Mouse (Mus musculus): ENCODE results near the gene Ptprj. TPM values are rescaled to one million over a fixed set of nuclear protein-coding genes. Genes with fewer than 3 reads are reported as not detected.

Ptprj gene
- polyA plus RNA-seq, 1 experiment from 2014 or later: 3.5 TPM

DNA sequence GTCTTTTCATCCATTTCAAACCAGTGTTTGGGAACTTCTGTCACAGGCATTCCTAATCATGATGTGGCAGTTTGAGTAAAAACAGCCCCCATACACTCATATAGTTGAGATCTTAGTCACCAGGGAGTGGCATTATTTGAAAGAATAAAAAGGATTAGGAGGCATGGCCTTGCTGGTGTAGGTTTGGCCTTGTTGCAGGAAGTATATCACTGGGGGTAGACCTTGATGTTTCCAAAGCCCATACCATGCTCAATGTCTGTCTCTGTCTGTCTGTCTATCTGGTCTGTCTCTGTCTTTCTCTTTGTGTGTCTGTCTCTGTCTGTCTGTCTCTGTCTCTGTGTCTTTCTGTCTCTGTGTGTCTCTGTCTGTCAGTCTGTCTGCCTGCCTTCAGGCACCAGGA lies 79.6 kb downstream of the Ptprj start:
- Histone ChIP-seq H3K36me3 (ENCODE audit: control insufficient read depth, insufficient read depth, low read length) (no peaks in the 10 kb centered on the region), H3K4me1 (ENCODE audit: control insufficient read depth, insufficient read depth, low read length) (peaks cover 27% of the 10 kb centered on the region), H3K9ac (ENCODE audit: low read depth, low read length) (no peak overlapping the region), H3K27ac (ENCODE audit: low read length) (no peak overlapping the region), H3K27me3 (replicated peaks; ENCODE audit: control insufficient read depth, insufficient read depth, low read length) (no peaks in the 10 kb centered on the region), H3K9me3 (ENCODE audit: control insufficient read depth, low read length) (no peaks in the 10 kb centered on the region), H3K4me2 (ENCODE audit: low read depth, low read length) (no peak overlapping the region), H3K4me3 (ENCODE audit: low read length) (no peak overlapping the region)
- ATAC-seq: no peak

DNA sequence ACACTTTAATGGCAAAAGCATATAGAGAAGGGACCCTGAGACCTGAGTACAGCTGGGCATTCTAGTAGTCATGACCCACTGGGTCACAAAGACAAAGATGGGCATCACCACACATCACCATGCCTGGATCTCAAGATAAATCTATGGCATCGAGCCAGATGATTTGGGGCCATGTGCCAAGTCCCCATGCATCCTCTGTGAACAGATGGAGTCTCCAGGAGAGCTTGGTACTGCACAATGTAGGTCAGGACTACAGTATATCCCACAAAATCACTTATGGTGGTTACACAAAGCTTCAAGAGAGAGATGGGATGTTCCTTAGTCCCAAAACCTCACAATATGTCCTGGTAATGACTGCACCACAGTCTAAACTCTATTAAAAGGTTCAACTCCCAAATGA lies 81.4 kb downstream of the Ptprj start:
- Histone ChIP-seq H3K4me2 (ENCODE audit: low read depth, low read length) (no peak overlapping the region), H3K36me3 (ENCODE audit: control insufficient read depth, insufficient read depth, low read length) (no peaks in the 10 kb centered on the region), H3K27me3 (replicated peaks; ENCODE audit: control insufficient read depth, insufficient read depth, low read length) (no peaks in the 10 kb centered on the region), H3K9ac (ENCODE audit: low read depth, low read length) (no peak overlapping the region), H3K9me3 (ENCODE audit: control insufficient read depth, low read length) (no peaks in the 10 kb centered on the region), H3K4me1 (ENCODE audit: control insufficient read depth, insufficient read depth, low read length) (peaks cover 26% of the 10 kb centered on the region), H3K27ac (ENCODE audit: low read length) (no peak overlapping the region), H3K4me3 (ENCODE audit: low read length) (no peak overlapping the region)
- ATAC-seq: no peak
- 74% methylated on average over 1 of the region's 1 CpGs for WGBS

DNA sequence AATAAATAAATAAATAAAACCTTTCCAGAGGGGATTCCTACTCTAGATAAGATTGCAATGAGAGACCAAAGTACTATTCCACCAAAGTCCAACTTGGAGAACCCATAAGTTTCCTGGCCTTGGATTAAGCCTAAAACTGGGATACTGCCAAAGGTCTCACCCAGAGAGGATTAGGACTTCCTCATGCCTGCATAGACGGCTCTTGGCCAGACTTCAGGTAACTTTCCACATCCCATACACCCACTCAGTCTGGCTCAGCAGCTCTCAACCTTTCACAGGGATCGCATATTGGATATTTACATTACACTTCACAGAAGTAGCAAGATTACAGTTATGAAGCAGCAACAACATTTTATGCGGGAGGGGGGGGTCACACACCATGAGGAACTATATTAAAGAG lies 82.9 kb downstream of the Ptprj start:
- Histone ChIP-seq H3K27ac (ENCODE audit: low read length) (no peak overlapping the region), H3K4me3 (ENCODE audit: low read length) (no peak overlapping the region), H3K4me1 (ENCODE audit: control insufficient read depth, insufficient read depth, low read length) (peaks cover 37% of the 10 kb centered on the region), H3K9me3 (ENCODE audit: control insufficient read depth, low read length) (no peaks in the 10 kb centered on the region), H3K36me3 (ENCODE audit: control insufficient read depth, insufficient read depth, low read length) (no peaks in the 10 kb centered on the region), H3K9ac (ENCODE audit: low read depth, low read length) (no peak overlapping the region), H3K4me2 (ENCODE audit: low read depth, low read length) (no peak overlapping the region), H3K27me3 (replicated peaks; ENCODE audit: control insufficient read depth, insufficient read depth, low read length) (no peaks in the 10 kb centered on the region)
- 74% methylated on average over 3 of the region's 3 CpGs for WGBS
- ATAC-seq: no peak

DNA sequence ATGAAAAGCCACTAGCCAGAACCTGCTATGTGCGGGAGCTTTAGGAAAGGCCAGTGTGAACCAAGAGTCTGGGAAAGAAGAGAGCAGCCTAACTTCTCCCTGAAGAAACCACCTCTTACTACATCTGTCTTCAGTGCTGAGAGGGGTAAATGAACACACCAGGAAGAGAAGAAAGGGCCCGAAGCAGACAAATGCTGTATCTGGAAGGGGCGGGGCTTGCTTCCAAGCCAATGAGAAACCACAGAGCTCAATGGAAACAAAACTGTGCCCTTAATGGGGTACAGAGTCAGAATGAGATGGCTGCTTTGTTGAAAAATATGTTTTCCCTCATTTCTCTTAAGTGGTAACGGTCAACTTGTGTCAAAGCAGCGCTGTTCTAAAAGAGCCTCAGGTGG lies 83.8 kb downstream of the Ptprj start:
- no peaks in the 10 kb centered on the region for H3K9me3 ChIP-seq (ENCODE audit: control insufficient read depth, low read length)
- H3K36me3 ChIP-seq (ENCODE audit: control insufficient read depth, insufficient read depth, low read length): no peaks in the 10 kb centered on the region
- H3K4me3 ChIP-seq (ENCODE audit: low read length): no peak overlapping the region
- 82% methylated on average over 5 of the region's 5 CpGs for WGBS
- no peak for ATAC-seq
- H3K27ac ChIP-seq (ENCODE audit: low read length): no peak overlapping the region
- no peak overlapping the region for H3K9ac ChIP-seq (ENCODE audit: low read depth, low read length)
- H3K4me1 ChIP-seq (ENCODE audit: control insufficient read depth, insufficient read depth, low read length): peaks cover 35% of the 10 kb centered on the region
- no peak overlapping the region for H3K4me2 ChIP-seq (ENCODE audit: low read depth, low read length)
- H3K27me3 ChIP-seq (replicated peaks; ENCODE audit: control insufficient read depth, insufficient read depth, low read length): no peaks in the 10 kb centered on the region

DNA sequence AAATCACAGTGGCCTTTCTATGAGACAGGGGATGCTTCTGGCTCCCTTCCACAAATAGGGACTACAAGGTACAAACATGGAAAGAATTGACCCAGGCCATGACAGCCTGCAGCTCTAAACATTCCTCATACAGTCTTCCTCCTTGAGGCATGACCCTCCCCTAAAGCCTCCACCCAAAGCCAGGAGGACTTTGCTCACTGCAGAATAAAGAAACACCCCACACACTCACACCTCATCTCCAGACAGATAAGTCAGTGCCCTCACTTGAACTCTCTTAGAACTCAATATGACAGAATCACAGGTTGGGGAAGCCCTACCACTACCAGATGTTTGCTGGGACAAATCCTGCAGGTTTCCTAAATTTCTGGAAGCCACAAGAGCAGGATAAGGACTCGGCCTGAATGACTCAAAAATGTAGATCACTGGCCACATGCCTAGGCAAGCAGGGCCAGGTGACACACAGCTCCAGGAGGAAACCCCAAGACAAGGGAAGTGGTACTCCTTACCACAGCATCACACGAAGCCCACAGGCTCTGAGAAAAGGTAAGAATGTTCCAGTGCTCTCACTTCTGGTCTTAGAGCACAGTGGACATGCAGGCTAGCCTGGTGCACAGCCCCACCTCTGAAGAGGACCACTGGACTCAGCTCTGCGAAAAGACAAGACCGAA lies 84.3 kb downstream of the Ptprj start:
- ATAC-seq: peak; percentile 58
- H3K9ac ChIP-seq (ENCODE audit: low read depth, low read length): no peak overlapping the region
- peaks cover 35% of the 10 kb centered on the region for H3K4me1 ChIP-seq (ENCODE audit: control insufficient read depth, insufficient read depth, low read length)
- H3K9me3 ChIP-seq (ENCODE audit: control insufficient read depth, low read length): no peaks in the 10 kb centered on the region
- H3K27me3 ChIP-seq (replicated peaks; ENCODE audit: control insufficient read depth, insufficient read depth, low read length): no peaks in the 10 kb centered on the region
- no peak overlapping the region for H3K4me2 ChIP-seq (ENCODE audit: low read depth, low read length)
- H3K36me3 ChIP-seq (ENCODE audit: control insufficient read depth, insufficient read depth, low read length): no peaks in the 10 kb centered on the region
- no peak overlapping the region for H3K4me3 ChIP-seq (ENCODE audit: low read length)
- WGBS: 77% methylated on average over 4 of the region's 4 CpGs
- no peak overlapping the region for H3K27ac ChIP-seq (ENCODE audit: low read length)

DNA sequence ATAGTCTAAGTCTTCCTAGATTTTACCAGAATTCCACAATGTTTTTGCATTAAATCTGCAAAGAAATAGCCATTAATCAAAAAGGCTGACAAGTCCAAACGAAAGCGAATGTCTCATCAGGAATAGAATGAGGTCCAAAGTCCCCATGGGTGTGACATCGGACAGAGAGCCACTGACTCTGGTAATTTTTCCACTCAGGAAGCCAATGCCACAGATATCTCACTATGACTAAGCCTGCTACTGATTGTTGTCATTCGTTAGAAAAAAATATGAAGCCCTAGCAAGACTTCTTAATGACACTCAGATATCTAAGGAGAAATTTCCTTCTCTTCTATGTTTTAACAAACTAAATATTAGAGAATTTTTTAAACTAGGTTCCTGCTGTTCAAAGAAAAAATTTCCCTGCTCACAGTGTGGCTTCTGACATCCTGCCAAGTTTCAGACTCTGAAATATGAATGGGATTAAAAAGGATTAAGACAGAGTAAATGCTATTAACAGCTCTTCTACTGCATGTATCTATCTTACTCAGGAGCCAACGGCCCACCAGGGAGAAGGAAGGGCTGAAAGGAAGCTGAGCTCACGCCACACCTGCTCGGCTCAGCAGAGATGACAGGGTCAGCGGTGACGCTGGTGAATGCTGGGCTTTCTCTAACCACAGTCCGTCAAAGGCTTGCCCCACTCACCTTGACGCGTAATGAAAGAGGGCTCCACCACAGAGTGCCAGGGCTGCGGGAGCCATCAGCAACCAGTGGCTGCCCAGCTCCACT lies 90.0 kb downstream of the Ptprj start:
- Histone ChIP-seq H3K27ac (ENCODE audit: low read length) (peak overlapping the region; percentile 65), H3K9ac (ENCODE audit: low read depth, low read length) (peak overlapping the region; percentile 8; the same call in 1 of the 2 replicates), H3K27me3 (replicated peaks; ENCODE audit: control insufficient read depth, insufficient read depth, low read length) (no peaks in the 10 kb centered on the region), H3K9me3 (ENCODE audit: control insufficient read depth, low read length) (no peaks in the 10 kb centered on the region), H3K4me1 (ENCODE audit: control insufficient read depth, insufficient read depth, low read length) (peaks cover 44% of the 10 kb centered on the region), H3K36me3 (ENCODE audit: control insufficient read depth, insufficient read depth, low read length) (no peaks in the 10 kb centered on the region), H3K4me3 (ENCODE audit: low read length) (no peak overlapping the region), H3K4me2 (ENCODE audit: low read depth, low read length) (peak overlapping the region; percentile 34)
- peak; percentile 84 for ATAC-seq
- WGBS: 29% methylated on average over 13 of the region's 13 CpGs

DNA sequence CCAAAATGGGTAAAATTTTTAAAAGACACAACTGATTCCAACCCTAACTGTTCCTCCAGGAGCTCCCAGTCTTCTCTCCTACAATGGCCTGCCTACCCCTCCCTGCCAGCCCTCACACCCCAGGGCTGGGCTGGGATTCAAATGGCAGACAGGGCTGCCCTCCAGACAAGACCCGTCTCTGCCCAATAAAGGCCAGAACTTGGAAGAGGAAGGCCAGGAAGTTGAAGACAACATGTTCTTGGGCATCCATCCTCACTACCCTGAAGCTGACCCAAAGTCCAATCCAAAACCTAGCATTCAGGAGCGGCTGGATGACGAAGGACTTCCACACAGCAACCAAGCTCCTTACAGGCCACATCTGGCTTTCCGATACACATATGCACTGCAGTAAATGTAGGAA lies 90.6 kb downstream of the Ptprj start:
- peak; percentile 51 for ATAC-seq

DNA sequence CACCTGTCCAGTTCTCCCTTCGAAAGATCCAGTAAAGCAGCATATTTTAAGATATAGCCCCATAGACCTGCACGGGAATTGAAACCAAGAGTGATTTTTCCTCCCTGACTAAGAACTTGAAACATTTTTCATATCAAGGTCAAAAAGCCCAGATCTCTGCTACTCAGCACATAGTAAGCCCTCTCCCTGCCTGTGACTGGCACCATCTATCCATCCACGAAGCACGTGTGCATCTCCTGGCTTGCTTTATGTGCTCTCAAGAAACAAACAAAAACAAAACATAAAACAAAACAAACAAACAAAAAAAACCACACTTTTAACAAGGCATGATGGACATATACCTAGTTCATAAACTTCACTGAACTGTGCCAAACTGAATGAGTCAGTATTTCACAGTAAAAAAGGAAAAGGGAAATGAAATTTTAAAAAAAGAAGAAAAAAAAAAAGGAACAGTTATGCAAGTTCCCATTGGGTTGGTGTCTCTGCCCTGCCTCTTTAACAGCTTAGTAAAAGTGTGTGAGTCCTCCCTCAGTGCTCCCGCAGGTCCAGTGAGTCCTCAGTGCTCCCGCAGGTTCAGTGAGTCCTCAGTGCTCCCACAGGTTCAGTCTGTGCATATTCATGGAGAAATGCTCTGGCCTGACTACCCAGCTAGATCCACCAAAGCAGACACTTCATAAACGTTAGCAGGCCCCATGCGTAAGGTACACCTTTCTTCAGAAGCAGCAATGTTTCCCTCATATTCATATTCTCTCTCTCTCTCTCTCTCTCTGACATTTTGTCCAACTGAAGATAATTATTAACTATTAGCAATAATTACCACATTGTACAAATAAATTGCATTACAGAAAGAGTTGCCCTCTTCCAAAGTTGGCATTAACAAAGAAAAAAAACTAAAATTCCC lies 91.5 kb downstream of the Ptprj start:
- ATAC-seq: no peak
- Histone ChIP-seq H3K27ac (ENCODE audit: low read length) (0 out of 2 replicates have a peak overlapping the region, but pooled peaks have one; percentile 46), H3K4me2 (ENCODE audit: low read depth, low read length) (no peak overlapping the region), H3K27me3 (replicated peaks; ENCODE audit: control insufficient read depth, insufficient read depth, low read length) (no peaks in the 10 kb centered on the region), H3K9ac (ENCODE audit: low read depth, low read length) (no peak overlapping the region), H3K9me3 (ENCODE audit: control insufficient read depth, low read length) (no peaks in the 10 kb centered on the region), H3K4me3 (ENCODE audit: low read length) (no peak overlapping the region), H3K36me3 (ENCODE audit: control insufficient read depth, insufficient read depth, low read length) (no peaks in the 10 kb centered on the region), H3K4me1 (ENCODE audit: control insufficient read depth, insufficient read depth, low read length) (peaks cover 44% of the 10 kb centered on the region)
- WGBS: 80% methylated on average over 8 of the region's 8 CpGs

More for the DNA sequence above, 90.6 kb downstream of the Ptprj start:
- 41% methylated on average over 4 of the region's 4 CpGs for WGBS
- no peaks in the 10 kb centered on the region for H3K9me3 ChIP-seq (ENCODE audit: control insufficient read depth, low read length)
- peaks cover 44% of the 10 kb centered on the region for H3K4me1 ChIP-seq (ENCODE audit: control insufficient read depth, insufficient read depth, low read length)
- H3K4me3 ChIP-seq (ENCODE audit: low read length): no peak overlapping the region
- H3K36me3 ChIP-seq (ENCODE audit: control insufficient read depth, insufficient read depth, low read length): no peaks in the 10 kb centered on the region
- no peaks in the 10 kb centered on the region for H3K27me3 ChIP-seq (replicated peaks; ENCODE audit: control insufficient read depth, insufficient read depth, low read length)
- no peak overlapping the region for H3K9ac ChIP-seq (ENCODE audit: low read depth, low read length)
- H3K4me2 ChIP-seq (ENCODE audit: low read depth, low read length): peak overlapping the region; percentile 34
- peak overlapping the region; percentile 63 for H3K27ac ChIP-seq (ENCODE audit: low read length)

All from intestine, embryonic 16.5 days (tissue).